Mouse (Mus musculus): ENCODE data around the gene Nptn. TPM values are rescaled to one million over a fixed set of nuclear protein-coding genes. Genes with fewer than 3 reads are reported as not detected.

Nptn gene
- total and polyA plus RNA-seq, 3 experiments = 118 to 162 (median 121) TPM

- DNase-seq (ENCODE audit: low spot score) = peak; percentile 22
- ATAC-seq (ENCODE audit: extremely low read depth, insufficient number of reproducible peaks, low FRiP score, poor library complexity, severe bottlenecking) = no peak
Observed at GRCm38 (mm10) chr9:58541895-58542338, 40.1 kb upstream of the Nptn start.

GRCm38 (mm10) chr9:58544879-58545324 is 37.1 kb upstream of the Nptn start:
- ATAC-seq (ENCODE audit: extremely low read depth, insufficient number of reproducible peaks, low FRiP score, poor library complexity, severe bottlenecking) (no peak), DNase-seq (ENCODE audit: low spot score) (no peak)
- no peak overlapping the region for H3K4me3 ChIP-seq (ENCODE audit: low read depth, low read length)
- H3K9me3 ChIP-seq (replicated peaks) = no peaks in the 10 kb centered on the region
- no peaks in the 10 kb centered on the region for H3K36me3 ChIP-seq (replicated peaks)
- peaks cover 13% of the 10 kb centered on the region; the same call in 1 of the 2 replicates for H3K4me1 ChIP-seq (ENCODE audit: insufficient read depth, low read depth, low read length)
- peaks cover 47% of the 10 kb centered on the region for H3K27me3 ChIP-seq (ENCODE audit: insufficient read depth, low read length)
- TF ChIP-seq POLR2AphosphoS5 (IDR thresholded peaks at IDR 0.05; ENCODE audit: insufficient replicate concordance, low read depth, low read length) (no peak), GATA1 (IDR thresholded peaks at IDR 0.05; ENCODE audit: borderline replicate concordance, low read length) (no peak), CTCF (IDR thresholded peaks at IDR 0.05; ENCODE audit: low read depth, low read length) (no peak)

More at GRCm38 (mm10) chr9:58541895-58542338, 40.1 kb upstream of the Nptn start:
- Histone ChIP-seq H3K27me3 (ENCODE audit: insufficient read depth, low read length) (peaks cover 33% of the 10 kb centered on the region), H3K9me3 (replicated peaks) (peaks cover 5% of the 10 kb centered on the region), H3K4me1 (ENCODE audit: insufficient read depth, low read depth, low read length) (peaks cover 30% of the 10 kb centered on the region), H3K36me3 (replicated peaks) (no peaks in the 10 kb centered on the region), H3K4me3 (ENCODE audit: low read depth, low read length) (no peak overlapping the region)
- no peak for TF ChIP-seq TAL1 (conservative IDR thresholded peaks at IDR 0.05; ENCODE audit: low read depth, low read length)
- no peak for TF ChIP-seq POLR2AphosphoS5 (IDR thresholded peaks at IDR 0.05; ENCODE audit: insufficient replicate concordance, low read depth, low read length)
- TF ChIP-seq CTCF (IDR thresholded peaks at IDR 0.05; ENCODE audit: low read depth, low read length) = no peak
- TF ChIP-seq GATA2 (IDR thresholded peaks at IDR 0.05; ENCODE audit: borderline replicate concordance, low read depth, low read length) = no peak
- TF ChIP-seq GATA1 (IDR thresholded peaks at IDR 0.05; ENCODE audit: borderline replicate concordance, low read length) = no peak

GRCm38 (mm10) chr9:58545428-58545827 is 36.6 kb upstream of the Nptn start:
- H3K27me3 ChIP-seq (ENCODE audit: insufficient read depth, low read length) = peaks cover 46% of the 10 kb centered on the region
- no peak overlapping the region for H3K4me3 ChIP-seq (ENCODE audit: low read depth, low read length)
- peaks cover 13% of the 10 kb centered on the region; the same call in 1 of the 2 replicates for H3K4me1 ChIP-seq (ENCODE audit: insufficient read depth, low read depth, low read length)
- ATAC-seq (ENCODE audit: extremely low read depth, insufficient number of reproducible peaks, low FRiP score, poor library complexity, severe bottlenecking) (no peak), DNase-seq (ENCODE audit: low spot score) (no peak)
- H3K36me3 ChIP-seq (replicated peaks) = no peaks in the 10 kb centered on the region
- H3K9me3 ChIP-seq (replicated peaks) = no peaks in the 10 kb centered on the region
- no peak for TF ChIP-seq POLR2AphosphoS5 (IDR thresholded peaks at IDR 0.05; ENCODE audit: insufficient replicate concordance, low read depth, low read length)
- TF ChIP-seq CTCF (IDR thresholded peaks at IDR 0.05; ENCODE audit: low read depth, low read length) = no peak
- TF ChIP-seq GATA1 (IDR thresholded peaks at IDR 0.05; ENCODE audit: borderline replicate concordance, low read length) = no peak
- TF ChIP-seq GATA2 (IDR thresholded peaks at IDR 0.05; ENCODE audit: borderline replicate concordance, low read depth, low read length) = no peak
- TF ChIP-seq TAL1 (conservative IDR thresholded peaks at IDR 0.05; ENCODE audit: low read depth, low read length) = no peak

- no peak for ATAC-seq (ENCODE audit: extremely low read depth, insufficient number of reproducible peaks, low FRiP score, poor library complexity, severe bottlenecking)
- Histone ChIP-seq H3K36me3 (replicated peaks) (no peaks in the 10 kb centered on the region), H3K4me3 (ENCODE audit: low read depth, low read length) (no peak overlapping the region), H3K4me1 (ENCODE audit: insufficient read depth, low read depth, low read length) (peaks cover 5% of the 10 kb centered on the region; the same call in 1 of the 2 replicates), H3K27me3 (ENCODE audit: insufficient read depth, low read length) (peaks cover 51% of the 10 kb centered on the region), H3K9me3 (replicated peaks) (no peaks in the 10 kb centered on the region)
- no peak for DNase-seq (ENCODE audit: low spot score)
- TF ChIP-seq TAL1 (conservative IDR thresholded peaks at IDR 0.05; ENCODE audit: low read depth, low read length) = no peak
- no peak for TF ChIP-seq GATA2 (IDR thresholded peaks at IDR 0.05; ENCODE audit: borderline replicate concordance, low read depth, low read length)
- no peak for TF ChIP-seq CTCF (IDR thresholded peaks at IDR 0.05; ENCODE audit: low read depth, low read length)
- TF ChIP-seq GATA1 (IDR thresholded peaks at IDR 0.05; ENCODE audit: borderline replicate concordance, low read length) = no peak
- no peak for TF ChIP-seq POLR2AphosphoS5 (IDR thresholded peaks at IDR 0.05; ENCODE audit: insufficient replicate concordance, low read depth, low read length)
Observed at GRCm38 (mm10) chr9:58546630-58547360, 35.2 kb upstream of the Nptn start.

- Histone ChIP-seq H3K27me3 (ENCODE audit: insufficient read depth, low read length) (peaks cover 58% of the 10 kb centered on the region), H3K4me3 (ENCODE audit: low read depth, low read length) (no peak overlapping the region), H3K9me3 (replicated peaks) (no peaks in the 10 kb centered on the region), H3K4me1 (ENCODE audit: insufficient read depth, low read depth, low read length) (no peaks in the 10 kb centered on the region), H3K36me3 (replicated peaks) (no peaks in the 10 kb centered on the region)
- ATAC-seq (ENCODE audit: extremely low read depth, insufficient number of reproducible peaks, low FRiP score, poor library complexity, severe bottlenecking) = no peak
- no peak for DNase-seq (ENCODE audit: low spot score)
- TF ChIP-seq POLR2AphosphoS5 (IDR thresholded peaks at IDR 0.05; ENCODE audit: insufficient replicate concordance, low read depth, low read length) (no peak), CTCF (IDR thresholded peaks at IDR 0.05; ENCODE audit: low read depth, low read length) (no peak), GATA1 (IDR thresholded peaks at IDR 0.05; ENCODE audit: borderline replicate concordance, low read length) (no peak), GATA2 (IDR thresholded peaks at IDR 0.05; ENCODE audit: borderline replicate concordance, low read depth, low read length) (no peak), TAL1 (conservative IDR thresholded peaks at IDR 0.05; ENCODE audit: low read depth, low read length) (no peak)
Observed at GRCm38 (mm10) chr9:58548897-58549296, 33.1 kb upstream of the Nptn start.

GRCm38 (mm10) chr9:58549694-58550093 is 32.3 kb upstream of the Nptn start:
- ATAC-seq (ENCODE audit: extremely low read depth, insufficient number of reproducible peaks, low FRiP score, poor library complexity, severe bottlenecking) (no peak), DNase-seq (ENCODE audit: low spot score) (no peak)
- Histone ChIP-seq H3K36me3 (replicated peaks) (no peaks in the 10 kb centered on the region), H3K4me1 (ENCODE audit: insufficient read depth, low read depth, low read length) (no peaks in the 10 kb centered on the region), H3K4me3 (ENCODE audit: low read depth, low read length) (no peak overlapping the region), H3K27me3 (ENCODE audit: insufficient read depth, low read length) (peaks cover 65% of the 10 kb centered on the region), H3K9me3 (replicated peaks) (no peaks in the 10 kb centered on the region)
- TF ChIP-seq GATA2 (IDR thresholded peaks at IDR 0.05; ENCODE audit: borderline replicate concordance, low read depth, low read length) (no peak), GATA1 (IDR thresholded peaks at IDR 0.05; ENCODE audit: borderline replicate concordance, low read length) (no peak), POLR2AphosphoS5 (IDR thresholded peaks at IDR 0.05; ENCODE audit: insufficient replicate concordance, low read depth, low read length) (no peak), CTCF (IDR thresholded peaks at IDR 0.05; ENCODE audit: low read depth, low read length) (no peak), TAL1 (conservative IDR thresholded peaks at IDR 0.05; ENCODE audit: low read depth, low read length) (no peak)
